In genomic region chr6:124898359-124898758, GRCm38 (mm10) we compare ENCODE assay signal across 16 mouse cellular contexts. TPM values are rescaled to one million over a fixed set of nuclear protein-coding genes. Genes with fewer than 3 reads are reported as not detected.
A peak's percentile ranks its signal among the peaks of the same experiment; 100 is the strongest.
DNase-seq lines count a peak whose midpoint lies in the region; ATAC-seq and TF ChIP-seq lines count a peak whose summit lies in the region.
"Had no signal": no experiment of that assay in that cellular context is flagged by ENCODE, and none has a peak within 500 bp of the region (broad histone marks: within the 10 kb centered on the region; RNA-seq: fewer than 3 reads in every experiment).

No protein-coding gene starts in this region.

- TF ChIP-seq CTCF in thymus, adult 2 months (IDR thresholded peaks at IDR 0.05; ENCODE audit: borderline replicate concordance, control insufficient read depth, extremely low read depth, insufficient read depth, low read length, poor library complexity), result no peak

- no peak overlapping the region for H3K4me3 ChIP-seq in thymus, adult 2 months (ENCODE audit: control insufficient read depth, insufficient read depth, low read length)
- H3K4me3 ChIP-seq: embryonic facial prominence, embryonic 15.5 days; left cerebral cortex, adult 2 months; lung, embryonic 15.5 days; myocyte had no signal

- DNase-seq in thymus, adult 2 months, result peak; percentile 47
- no peak for DNase-seq in thymus, postnatal 10 days (ENCODE audit: low spot score in 2 of 2)
- DNase-seq in T-cell, adult 2 months (ENCODE audit: low spot score), result peak; percentile 65
- no peak for DNase-seq in cerebellum, postnatal 36 days
- DNase-seq in ovary, postnatal 10 days (ENCODE audit: low spot score), result no peak
- DNase-seq in left cerebral cortex, postnatal 36 days (ENCODE audit: low spot score in 2 of 2), result no peak
- DNase-seq: adrenal gland, postnatal 36 days; cerebellum, adult 11 months; kidney, adult 9 months; right cerebral cortex, postnatal 4 days had no signal

- H3K36me3 ChIP-seq in thymus, adult 2 months (ENCODE audit: control insufficient read depth, insufficient read depth, low read length), result no peaks in the 10 kb centered on the region
- H3K36me3 ChIP-seq: embryonic facial prominence, embryonic 15.5 days; lung, embryonic 15.5 days had no signal

- H3K27ac ChIP-seq in thymus, adult 2 months (ENCODE audit: control insufficient read depth, insufficient read depth, low read length), result peak overlapping the region; percentile 97
- H3K27ac ChIP-seq: embryonic facial prominence, embryonic 15.5 days; left cerebral cortex, adult 2 months; lung, embryonic 15.5 days had no signal

- TF ChIP-seq POLR2A in thymus, adult 2 months (IDR thresholded peaks at IDR 0.05; ENCODE audit: control insufficient read depth, extremely low read depth, insufficient read depth, low read length, poor library complexity), result no peak

- ATAC-seq in hematopoietic stem cell, adult 5-6 weeks (replicated peaks in 1 of 2; ENCODE audit: insufficient read depth in 1 of 2, low FRiP score in 2 of 2, low TSS enrichment in 1 of 2, low read depth in 1 of 2, poor library complexity in 2 of 2, severe bottlenecking in 2 of 2), result peak; percentile 52 to 70; a peak in 2 of 4 replicates
- ATAC-seq: hindbrain, embryonic 16.5 days had no signal

- intact Hi-C loops in left cerebral cortex, postnatal 36 days (cut with DNase I), result no loop called here

- peaks cover 60% of the 10 kb centered on the region for H3K4me1 ChIP-seq in thymus, adult 2 months (replicated peaks; ENCODE audit: control insufficient read depth, insufficient read depth, low read length)
- H3K4me1 ChIP-seq: embryonic facial prominence, embryonic 15.5 days; lung, embryonic 15.5 days had no signal

- H3K27me3 ChIP-seq in thymus, adult 2 months (ENCODE audit: control insufficient read depth, insufficient read depth, low read length), result no peaks in the 10 kb centered on the region
- H3K27me3 ChIP-seq: embryonic facial prominence, embryonic 15.5 days; lung, embryonic 15.5 days had no signal

- 2% methylated on average over 3 of the region's 3 CpGs for WGBS in thymus, adult 2 months

RNA-seq across cellular contexts. Expression of gene Cd4, which starts 10.3 kb away (rescaled TPM):
- polyA plus RNA-seq in thymus, adult 2 months (2012; rRNA removed), result 549 and 565 TPM in 2 replicates
- 5.8 and 10.0 TPM in 2 replicates for total RNA-seq in hematopoietic stem cell, adult 5-6 weeks (2017)
- total RNA-seq in left cerebral cortex, postnatal 36 days (2021), result 1 to 10 TPM; 5.4 to 5.8 TPM
- polyA plus RNA-seq: myocyte had no signal

RNA-seq across cellular contexts. Expression of gene Lag3, which starts 13.1 kb away (rescaled TPM):
- 27.7 and 30.1 TPM in 2 replicates for polyA plus RNA-seq in thymus, adult 2 months (2012; rRNA removed)
- 3.8 and 9.1 TPM in 2 replicates for total RNA-seq in hematopoietic stem cell, adult 5-6 weeks (2017)
- 1 to 10 TPM; 2.7 to 3.1 TPM for total RNA-seq in left cerebral cortex, postnatal 36 days (2021)

RNA-seq across cellular contexts. Expression of gene Ptms, which starts 21.5 kb away (rescaled TPM):
- 1,595 and 1,797 TPM in 2 replicates for polyA plus RNA-seq in thymus, adult 2 months (2012; rRNA removed)
- total RNA-seq in hematopoietic stem cell, adult 5-6 weeks (2017), result 121 and 123 TPM in 2 replicates
- total RNA-seq in left cerebral cortex, postnatal 36 days (2021), result 1,000 to 10,000 TPM in 1 of 2 experiments, 100 to 1,000 TPM in 1; 913 to 1,047 TPM

RNA-seq across cellular contexts. Expression of gene Mlf2, which starts 32.8 kb away (rescaled TPM):
- 404 and 428 TPM in 2 replicates for polyA plus RNA-seq in thymus, adult 2 months (2012; rRNA removed)
- 54.2 and 67.4 TPM in 2 replicates for total RNA-seq in hematopoietic stem cell, adult 5-6 weeks (2017)
- 100 to 1,000 TPM; 606 to 697 TPM for total RNA-seq in left cerebral cortex, postnatal 36 days (2021)

RNA-seq across cellular contexts. Expression of gene Gpr162, which starts 34.6 kb away (rescaled TPM):
- polyA plus RNA-seq in thymus, adult 2 months (2012; rRNA removed), result 136 and 138 TPM in 2 replicates
- total RNA-seq in hematopoietic stem cell, adult 5-6 weeks (2017), result 0.15 TPM in 1 of 2 replicates, not detected in the other
- total RNA-seq in left cerebral cortex, postnatal 36 days (2021), result 100 to 1,000 TPM; 218 to 235 TPM

Comparison
In these comparisons a context has a peak if more than half of its experiments do, and no peak if none do; other contexts are left out.
1. DNase-seq: peak in thymus, adult 2 months (single experiment) and T-cell, adult 2 months (single experiment); none in thymus, postnatal 10 days (0 of 2), cerebellum, postnatal 36 days (0 of 2), ovary, postnatal 10 days (single experiment) and left cerebral cortex, postnatal 36 days (0 of 2).